Mouse (Mus musculus): ENCODE data around the gene Ap5b1. TPM values are rescaled to one million over a fixed set of nuclear protein-coding genes. Genes with fewer than 3 reads are reported as not detected.
A peak's percentile ranks its signal among the peaks of the same experiment; 100 is the strongest.

Ap5b1 gene
- polyA plus RNA-seq, 1 experiment: 3.2 TPM

- H3K4me3 ChIP-seq (ENCODE audit: insufficient read depth, low read length): no peak overlapping the region
- TF ChIP-seq POLR2A (IDR thresholded peaks at IDR 0.05; ENCODE audit: low read depth, low read length) (no peak), CTCF (IDR thresholded peaks at IDR 0.05; ENCODE audit: borderline replicate concordance, insufficient read depth, low read length) (no peak)
- no peak overlapping the region for H3K27ac ChIP-seq (ENCODE audit: insufficient read depth, low read length)
- H3K4me1 ChIP-seq (ENCODE audit: control insufficient read depth, insufficient read depth, low read length): no peaks in the 10 kb centered on the region
Observed at GRCm38 (mm10) chr19:5606196-5606595, 38.4 kb downstream of the Ap5b1 start.

DNA sequence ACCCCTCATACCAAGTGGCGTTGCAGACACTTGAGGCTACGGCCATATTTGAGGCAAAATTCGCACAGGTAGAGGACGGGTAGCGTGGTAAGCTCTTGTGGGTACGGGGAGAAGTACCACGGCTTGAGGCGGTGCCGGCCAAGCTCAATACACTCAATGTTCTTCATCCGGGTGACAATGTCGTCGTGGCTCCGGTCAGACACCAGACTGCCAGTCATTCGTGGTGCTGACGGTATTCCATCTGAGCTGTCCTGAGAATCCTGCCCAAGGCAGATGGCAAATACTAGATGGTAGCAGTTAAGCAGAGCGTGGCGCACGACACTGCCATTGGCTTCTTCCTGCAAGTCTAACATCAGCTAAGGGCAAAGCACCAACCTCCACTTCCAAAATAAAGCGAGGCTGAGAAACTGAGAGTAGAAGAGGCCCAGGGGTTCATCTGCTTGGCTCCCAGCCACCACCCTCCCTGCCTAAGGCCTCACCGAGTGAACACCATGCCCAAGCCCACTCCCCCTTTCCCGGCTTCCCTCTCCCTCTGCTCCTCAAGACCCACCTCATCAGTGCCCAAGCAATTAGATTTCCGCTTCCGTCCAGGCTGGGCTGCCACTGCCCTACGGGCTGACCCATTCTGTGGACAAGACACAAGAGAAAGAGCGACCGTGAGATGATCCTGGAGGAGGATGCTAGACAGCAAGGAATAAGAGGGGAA, 40.0 kb downstream of the Ap5b1 start:
- Histone ChIP-seq H3K4me3 (ENCODE audit: insufficient read depth, low read length) (no peak overlapping the region), H3K27ac (ENCODE audit: insufficient read depth, low read length) (no peak overlapping the region), H3K4me1 (ENCODE audit: control insufficient read depth, insufficient read depth, low read length) (no peaks in the 10 kb centered on the region)
- TF ChIP-seq POLR2A (IDR thresholded peaks at IDR 0.05; ENCODE audit: low read depth, low read length): peak; percentile 29; the same call in 1 of the 2 replicates
- no peak for TF ChIP-seq CTCF (IDR thresholded peaks at IDR 0.05; ENCODE audit: borderline replicate concordance, insufficient read depth, low read length)

DNA sequence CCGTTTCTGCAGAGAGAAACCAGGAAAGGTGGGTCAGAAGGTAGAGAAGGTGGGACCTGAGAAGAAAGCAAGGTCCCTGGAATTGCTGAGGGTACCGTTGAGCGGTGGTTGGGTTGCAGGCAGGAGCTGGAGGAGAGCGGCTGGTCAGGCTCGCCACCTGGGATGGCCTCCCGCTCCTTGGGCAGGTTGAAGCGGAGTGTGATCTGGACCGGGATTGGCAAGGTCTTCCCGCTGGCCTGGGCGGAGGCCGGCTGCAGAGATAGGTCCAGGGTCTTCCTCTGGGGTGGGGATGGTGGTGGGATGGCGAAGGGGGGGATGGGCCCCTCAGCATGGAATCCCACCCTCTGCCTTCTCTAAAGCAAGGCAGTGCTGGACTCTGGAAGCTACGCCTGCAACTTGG, 40.9 kb downstream of the Ap5b1 start:
- TF ChIP-seq POLR2A (IDR thresholded peaks at IDR 0.05; ENCODE audit: low read depth, low read length) (no peak), CTCF (IDR thresholded peaks at IDR 0.05; ENCODE audit: borderline replicate concordance, insufficient read depth, low read length) (no peak)
- no peak overlapping the region for H3K27ac ChIP-seq (ENCODE audit: insufficient read depth, low read length)
- H3K4me1 ChIP-seq (ENCODE audit: control insufficient read depth, insufficient read depth, low read length): no peaks in the 10 kb centered on the region
- peak overlapping the region; percentile 52 for H3K4me3 ChIP-seq (ENCODE audit: insufficient read depth, low read length)

DNA sequence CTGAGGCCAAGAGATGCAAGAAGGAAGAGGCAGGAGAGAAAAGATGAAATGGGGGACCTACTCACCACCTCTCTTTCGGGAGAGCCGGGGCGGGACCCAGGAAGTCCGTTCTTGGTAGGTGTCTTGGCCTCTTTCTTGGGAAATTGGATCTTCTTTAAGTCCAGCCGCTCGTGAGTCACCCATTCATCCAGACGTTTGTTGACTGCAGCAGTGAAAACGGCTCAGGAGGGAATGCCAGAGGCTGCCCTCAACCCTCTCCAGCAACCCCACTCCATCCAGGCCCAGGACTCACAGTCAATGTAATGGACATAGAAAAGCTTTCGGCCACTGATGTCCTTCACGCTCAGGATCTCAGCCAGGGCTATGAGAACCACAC, 41.3 kb downstream of the Ap5b1 start:
- Histone ChIP-seq H3K27ac (ENCODE audit: insufficient read depth, low read length) (peak overlapping the region; percentile 20; the same call in 1 of the 2 replicates), H3K4me1 (ENCODE audit: control insufficient read depth, insufficient read depth, low read length) (no peaks in the 10 kb centered on the region), H3K4me3 (ENCODE audit: insufficient read depth, low read length) (peak overlapping the region; percentile 52)
- TF ChIP-seq POLR2A (IDR thresholded peaks at IDR 0.05; ENCODE audit: low read depth, low read length) (no peak), CTCF (IDR thresholded peaks at IDR 0.05; ENCODE audit: borderline replicate concordance, insufficient read depth, low read length) (no peak)

DNA sequence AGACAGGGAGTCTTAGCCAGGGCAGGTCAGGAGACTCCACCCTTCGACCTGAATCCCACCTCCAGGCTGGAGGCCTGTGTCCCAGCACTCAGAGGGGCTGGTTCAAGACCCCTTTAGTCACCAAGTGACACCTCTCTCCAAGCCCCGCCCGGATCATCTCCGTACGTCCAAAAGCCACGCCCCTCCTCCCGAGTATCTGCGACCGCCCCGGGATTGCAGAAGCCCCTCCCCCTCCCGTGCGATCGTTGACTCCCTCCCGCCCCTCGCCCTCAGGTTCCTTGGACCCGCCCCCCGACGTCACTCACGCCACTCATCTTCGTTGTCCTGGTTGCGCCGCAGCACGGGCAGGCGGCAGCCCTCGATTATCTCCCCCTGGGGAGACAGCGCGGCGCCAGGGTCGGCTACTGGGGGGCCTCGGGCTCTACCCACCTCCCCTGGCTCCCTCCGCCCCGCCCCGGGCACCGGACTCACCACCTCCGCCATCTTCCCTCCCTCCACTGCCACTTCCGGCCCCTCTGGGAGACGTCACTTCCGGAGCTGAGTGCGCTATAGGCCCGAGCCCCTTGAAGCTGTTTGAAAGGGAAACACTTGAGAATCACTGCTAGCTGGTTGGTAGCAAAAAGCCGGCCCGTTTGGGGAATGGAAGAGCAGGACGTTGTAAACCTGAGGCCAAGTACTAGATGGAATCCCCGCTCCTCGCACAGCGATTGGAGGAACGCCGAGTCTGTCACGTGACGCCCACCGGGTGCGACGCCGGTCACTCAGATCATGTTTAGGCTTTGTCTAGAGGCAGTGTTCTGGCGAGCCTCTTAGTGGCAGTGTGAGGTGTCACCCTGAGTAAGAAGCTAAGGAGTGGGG, 42.0 kb downstream of the Ap5b1 start, which contains the start of gene Kat5:
Gene Kat5, minus strand, starts transcription at position 691 of the 858 bp plus-strand sequence.
- H3K27ac ChIP-seq (ENCODE audit: insufficient read depth, low read length): peak within 1 kb of the TSS; percentile 90
- H3K4me3 ChIP-seq (ENCODE audit: insufficient read depth, low read length): peak within 1 kb of the TSS; percentile 52
- TF ChIP-seq POLR2A (IDR thresholded peaks at IDR 0.05; ENCODE audit: low read depth, low read length): peak; percentile 68
- TF ChIP-seq CTCF (IDR thresholded peaks at IDR 0.05; ENCODE audit: borderline replicate concordance, insufficient read depth, low read length): no peak
- no peaks in the 10 kb centered on the region for H3K4me1 ChIP-seq (ENCODE audit: control insufficient read depth, insufficient read depth, low read length)

DNA sequence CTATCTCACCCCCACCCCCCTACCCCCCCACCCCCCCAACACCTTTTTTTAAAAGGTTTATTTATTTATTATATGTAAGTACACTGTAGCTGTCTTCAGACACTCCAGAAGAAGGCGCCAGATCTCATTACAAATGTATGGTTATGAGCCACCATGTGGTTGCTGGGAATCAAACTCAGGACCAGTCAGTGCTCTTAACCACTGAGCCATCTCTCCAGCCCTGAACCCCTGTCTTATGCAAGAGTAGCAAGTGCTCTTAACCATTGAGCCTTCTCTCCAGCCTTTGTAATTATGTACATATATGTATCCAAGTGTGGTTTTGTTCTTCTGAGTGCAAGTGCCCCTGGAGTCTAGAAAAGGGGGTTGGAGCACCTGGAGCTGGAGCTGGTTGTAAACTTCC, 44.1 kb downstream of the Ap5b1 start:
- H3K4me1 ChIP-seq (ENCODE audit: control insufficient read depth, insufficient read depth, low read length): 0 out of 2 replicates have a peak, but pooled peaks cover 2% of the 10 kb centered on the region
- H3K4me3 ChIP-seq (ENCODE audit: insufficient read depth, low read length): no peak overlapping the region
- no peak for TF ChIP-seq CTCF (IDR thresholded peaks at IDR 0.05; ENCODE audit: borderline replicate concordance, insufficient read depth, low read length)
- no peak for TF ChIP-seq POLR2A (IDR thresholded peaks at IDR 0.05; ENCODE audit: low read depth, low read length)
- H3K27ac ChIP-seq (ENCODE audit: insufficient read depth, low read length): no peak overlapping the region

DNA sequence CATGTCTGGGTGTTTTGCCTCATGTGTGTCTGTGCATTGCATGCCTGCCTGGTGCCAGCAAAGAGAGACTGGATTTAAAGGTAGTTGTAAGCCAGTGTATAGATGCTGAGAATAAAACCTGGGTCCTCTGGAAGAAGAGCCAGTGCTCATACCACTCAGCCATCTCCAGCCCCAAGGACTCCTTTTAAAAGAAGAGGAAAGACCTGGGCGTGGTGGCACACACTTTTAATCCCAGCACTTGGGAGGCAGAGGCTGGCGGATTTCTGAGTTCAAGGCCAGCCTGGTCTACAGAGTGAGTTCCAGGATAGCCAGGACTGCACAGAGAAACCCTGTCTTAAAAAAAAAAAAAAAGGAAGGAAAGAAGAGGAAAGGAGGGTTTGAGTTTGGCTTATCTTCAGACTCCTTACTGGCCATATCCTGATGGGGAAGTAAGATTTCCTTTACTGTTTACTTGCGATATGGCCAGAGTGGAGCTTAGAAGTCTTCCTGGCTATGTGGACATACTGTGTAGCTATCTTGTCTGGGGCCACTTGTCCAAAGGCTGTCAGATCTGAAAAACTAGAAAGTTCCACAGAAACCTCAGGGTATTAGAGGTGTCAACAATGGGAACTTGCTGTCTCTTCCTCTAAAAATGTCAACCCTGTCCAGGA, 45.1 kb downstream of the Ap5b1 start:
- Histone ChIP-seq H3K4me3 (ENCODE audit: insufficient read depth, low read length) (no peak overlapping the region), H3K27ac (ENCODE audit: insufficient read depth, low read length) (no peak overlapping the region), H3K4me1 (ENCODE audit: control insufficient read depth, insufficient read depth, low read length) (0 out of 2 replicates have a peak, but pooled peaks cover 2% of the 10 kb centered on the region)
- TF ChIP-seq POLR2A (IDR thresholded peaks at IDR 0.05; ENCODE audit: low read depth, low read length): no peak
- no peak for TF ChIP-seq CTCF (IDR thresholded peaks at IDR 0.05; ENCODE audit: borderline replicate concordance, insufficient read depth, low read length)

DNA sequence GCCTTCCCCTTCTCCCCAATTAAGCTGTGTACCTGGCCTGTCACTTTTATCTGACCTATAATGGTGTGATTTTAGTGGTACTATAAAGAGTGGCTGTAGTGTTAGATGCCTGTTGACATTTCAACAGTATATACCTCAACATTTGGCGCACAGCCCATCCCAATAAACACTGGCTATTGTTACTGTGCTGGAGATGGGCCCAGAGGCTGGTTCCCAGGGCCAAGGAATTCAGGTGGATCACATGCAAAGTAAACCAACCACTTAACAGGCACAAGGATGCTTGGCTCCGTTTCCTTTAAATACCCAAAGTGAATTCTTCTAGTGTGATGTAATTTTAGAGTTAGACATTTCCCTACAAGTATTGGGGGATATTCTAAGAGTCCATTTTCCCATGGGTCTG, 47.1 kb downstream of the Ap5b1 start:
- no peak overlapping the region for H3K4me3 ChIP-seq (ENCODE audit: insufficient read depth, low read length)
- TF ChIP-seq POLR2A (IDR thresholded peaks at IDR 0.05; ENCODE audit: low read depth, low read length): no peak
- TF ChIP-seq CTCF (IDR thresholded peaks at IDR 0.05; ENCODE audit: borderline replicate concordance, insufficient read depth, low read length): no peak
- no peak overlapping the region for H3K27ac ChIP-seq (ENCODE audit: insufficient read depth, low read length)
- 0 out of 2 replicates have a peak, but pooled peaks cover 2% of the 10 kb centered on the region for H3K4me1 ChIP-seq (ENCODE audit: control insufficient read depth, insufficient read depth, low read length)

DNA sequence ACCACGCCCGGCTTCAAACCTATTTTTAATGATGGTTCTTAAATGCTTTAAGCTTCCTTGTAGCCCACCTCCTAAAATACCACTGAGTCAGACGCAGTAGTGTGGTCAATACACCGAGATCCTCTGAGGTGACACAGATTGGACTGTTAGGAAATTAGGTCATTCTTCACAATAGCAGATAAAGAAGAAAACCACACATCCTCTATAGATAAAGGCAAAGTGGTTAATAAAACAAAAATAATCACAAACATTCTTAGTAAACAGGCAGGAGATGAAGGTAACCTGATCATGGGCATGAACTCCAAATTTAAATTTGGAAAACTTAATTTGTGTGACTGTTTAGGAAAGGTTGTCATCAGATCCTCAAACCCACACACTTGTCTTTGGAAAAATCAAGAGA, 52.2 kb downstream of the Ap5b1 start:
- H3K4me1 ChIP-seq (ENCODE audit: control insufficient read depth, insufficient read depth, low read length): 0 out of 2 replicates have a peak, but pooled peaks cover under 1% of the 10 kb centered on the region
- no peak overlapping the region for H3K27ac ChIP-seq (ENCODE audit: insufficient read depth, low read length)
- TF ChIP-seq POLR2A (IDR thresholded peaks at IDR 0.05; ENCODE audit: low read depth, low read length) (no peak), CTCF (IDR thresholded peaks at IDR 0.05; ENCODE audit: borderline replicate concordance, insufficient read depth, low read length) (no peak)
- no peak overlapping the region for H3K4me3 ChIP-seq (ENCODE audit: insufficient read depth, low read length)

Other genes with a start within 250 kb of the Ap5b1 start
- gene Catsper1, start 232.3 kb upstream of the Ap5b1 start, polyA plus RNA-seq (2011; ENCODE audit: insufficient read length, low read depth, missing spikeins): not detected in 2 replicates
- gene Cst6, start 218.5 kb upstream of the Ap5b1 start, polyA plus RNA-seq (2011; ENCODE audit: insufficient read length, low read depth, missing spikeins): 2.6 and 7.3 TPM in 2 replicates
- gene Eif1ad, start 201.3 kb upstream of the Ap5b1 start, polyA plus RNA-seq (2011; ENCODE audit: insufficient read length, low read depth, missing spikeins): 19.5 and 26.6 TPM in 2 replicates
- 149 and 154 TPM in 2 replicates for gene Banf1, start 200.9 kb upstream of the Ap5b1 start, polyA plus RNA-seq (2011; ENCODE audit: insufficient read length, low read depth, missing spikeins)
- gene Sart1, start 179.3 kb upstream of the Ap5b1 start, polyA plus RNA-seq (2011; ENCODE audit: insufficient read length, low read depth, missing spikeins): 34.7 and 35.3 TPM in 2 replicates
- not detected in 2 replicates for gene Tsga10ip, start 165.5 kb upstream of the Ap5b1 start, polyA plus RNA-seq (2011; ENCODE audit: insufficient read length, low read depth, missing spikeins)
- gene Drap1, start 143.0 kb upstream of the Ap5b1 start, polyA plus RNA-seq (2011; ENCODE audit: insufficient read length, low read depth, missing spikeins): 152 and 169 TPM in 2 replicates
- gene AI837181, start 142.9 kb upstream of the Ap5b1 start, polyA plus RNA-seq (2011; ENCODE audit: insufficient read length, low read depth, missing spikeins): 47.2 and 48.3 TPM in 2 replicates
- gene Fosl1, start 120.5 kb upstream of the Ap5b1 start, polyA plus RNA-seq (2011; ENCODE audit: insufficient read length, low read depth, missing spikeins): 13.4 and 35.0 TPM in 2 replicates
- gene Ccdc85b, start 110.1 kb upstream of the Ap5b1 start, polyA plus RNA-seq (2011; ENCODE audit: insufficient read length, low read depth, missing spikeins): 3.0 and 5.2 TPM in 2 replicates
- 53.1 and 66.3 TPM in 2 replicates for gene Fibp, start 107.4 kb upstream of the Ap5b1 start, polyA plus RNA-seq (2011; ENCODE audit: insufficient read length, low read depth, missing spikeins)
- 0.76 and 1.0 TPM in 2 replicates for gene Ctsw, start 99.5 kb upstream of the Ap5b1 start, polyA plus RNA-seq (2011; ENCODE audit: insufficient read length, low read depth, missing spikeins)
- 368 and 420 TPM in 2 replicates for gene Efemp2, start 94.1 kb upstream of the Ap5b1 start, polyA plus RNA-seq (2011; ENCODE audit: insufficient read length, low read depth, missing spikeins)
- gene Mus81, start 79.6 kb upstream of the Ap5b1 start, polyA plus RNA-seq (2011; ENCODE audit: insufficient read length, low read depth, missing spikeins): 21.8 and 27.1 TPM in 2 replicates
- 1,890 and 1,995 TPM in 2 replicates for gene Cfl1, start 77.6 kb upstream of the Ap5b1 start, polyA plus RNA-seq (2011; ENCODE audit: insufficient read length, low read depth, missing spikeins)
- 0.97 and 1.4 TPM in 2 replicates for gene 1700020D05Rik, start 64.2 kb upstream of the Ap5b1 start, polyA plus RNA-seq (2011; ENCODE audit: insufficient read length, low read depth, missing spikeins)
- 8.7 and 18.4 TPM in 2 replicates for gene Snx32, start 57.5 kb upstream of the Ap5b1 start, polyA plus RNA-seq (2011; ENCODE audit: insufficient read length, low read depth, missing spikeins)
- gene Ovol1, start 7.4 kb upstream of the Ap5b1 start, polyA plus RNA-seq (2011; ENCODE audit: insufficient read length, low read depth, missing spikeins): not detected in 2 replicates
- 36.9 and 38.5 TPM in 2 replicates for gene Rnaseh2c, start 33.8 kb downstream of the Ap5b1 start, polyA plus RNA-seq (2011; ENCODE audit: insufficient read length, low read depth, missing spikeins)
- 41.4 and 46.4 TPM in 2 replicates for gene Kat5, start 42.2 kb downstream of the Ap5b1 start, polyA plus RNA-seq (2011; ENCODE audit: insufficient read length, low read depth, missing spikeins)
- 53.6 and 62.3 TPM in 2 replicates for gene Rela, start 69.5 kb downstream of the Ap5b1 start, polyA plus RNA-seq (2011; ENCODE audit: insufficient read length, low read depth, missing spikeins)
- 16.7 and 19.1 TPM in 2 replicates for gene Sipa1, start 95.7 kb downstream of the Ap5b1 start, polyA plus RNA-seq (2011; ENCODE audit: insufficient read length, low read depth, missing spikeins)
- gene Map3k11, start 120.7 kb downstream of the Ap5b1 start, polyA plus RNA-seq (2011; ENCODE audit: insufficient read length, low read depth, missing spikeins): 9.3 and 14.2 TPM in 2 replicates
- 43.0 and 48.4 TPM in 2 replicates for gene Pcnx3, start 120.9 kb downstream of the Ap5b1 start, polyA plus RNA-seq (2011; ENCODE audit: insufficient read length, low read depth, missing spikeins)
- gene Kcnk7, start 136.3 kb downstream of the Ap5b1 start, polyA plus RNA-seq (2011; ENCODE audit: insufficient read length, low read depth, missing spikeins): not detected in 2 replicates
- 62.8 and 86.1 TPM in 2 replicates for gene Ehbp1l1, start 158.3 kb downstream of the Ap5b1 start, polyA plus RNA-seq (2011; ENCODE audit: insufficient read length, low read depth, missing spikeins)
- 51.3 and 54.8 TPM in 2 replicates for gene Fam89b, start 161.6 kb downstream of the Ap5b1 start, polyA plus RNA-seq (2011; ENCODE audit: insufficient read length, low read depth, missing spikeins)
- 119 and 136 TPM in 2 replicates for gene Ltbp3, start 172.9 kb downstream of the Ap5b1 start, polyA plus RNA-seq (2011; ENCODE audit: insufficient read length, low read depth, missing spikeins)
- gene Scyl1, start 203.4 kb downstream of the Ap5b1 start, polyA plus RNA-seq (2011; ENCODE audit: insufficient read length, low read depth, missing spikeins): 78.4 and 83.1 TPM in 2 replicates